Mouse (Mus musculus) midbrain, postnatal 0 days (tissue): Measurements from ENCODE around the gene Clk2. TPM values are rescaled to one million over a fixed set of nuclear protein-coding genes. Genes with fewer than 3 reads are reported as not detected.

Experiments used
- ATAC-seq: fragments of 200-750 bp; cut with Nextera tagmentation; 2 replicates; pipeline ENCODE4 v1.8.0; 2017; ENCODE audit warnings: moderate number of reproducible peaks, mild to moderate bottlenecking, moderate TSS enrichment, moderate library complexity; ENCODE audit not compliant: low FRiP score
- DNase-seq: peaks from one replicate; pipeline ENCODE4 v3.0.0-alpha.2; 2015; ENCODE audit warnings: low spot score
- H3K27ac ChIP-seq: fragments of 300-500 bp; sonication (generic); 2 replicates; pipeline ENCODE4 v1.5.1; 2014; ENCODE audit warnings: low read depth, mild to moderate bottlenecking, low read length, mixed read lengths
- H3K27me3 ChIP-seq: fragments of 300-500 bp; sonication (generic); 2 replicates; pipeline ENCODE4 v1.6.1; 2014; ENCODE audit warnings: low read length, control low read depth, mixed read lengths; ENCODE audit not compliant: insufficient read depth
- H3K36me3 ChIP-seq: fragments of 300-500 bp; sonication (generic); 2 replicates; pipeline ENCODE4 v1.6.1; 2014; ENCODE audit warnings: low read length, control low read depth, mixed read lengths; ENCODE audit not compliant: insufficient read depth
- H3K4me1 ChIP-seq: fragments of 300-500 bp; sonication (generic); 2 replicates; pipeline ENCODE4 v1.6.1; 2014; ENCODE audit warnings: mild to moderate bottlenecking, control low read depth, antibody characterized with exemption, low read length, mixed read lengths; ENCODE audit not compliant: insufficient read depth
- H3K4me2 ChIP-seq: fragments of 300-500 bp; sonication (generic); 2 replicates; pipeline ENCODE4 v1.6.1; 2014; ENCODE audit warnings: low read depth, mild to moderate bottlenecking, low read length, mixed read lengths; ENCODE audit not compliant: poor library complexity, severe bottlenecking
- H3K4me3 ChIP-seq: fragments of 300-500 bp; sonication (generic); 2 replicates; pipeline ENCODE4 v1.5.1; 2014; ENCODE audit warnings: low read depth, mild to moderate bottlenecking, low read length, moderate library complexity
- H3K9ac ChIP-seq: fragments of 300-500 bp; sonication (generic); replicated peaks from 2 replicates; pipeline ENCODE4 v1.6.1; 2014; ENCODE audit warnings: mild to moderate bottlenecking, low read length, moderate library complexity, mixed read lengths; ENCODE audit not compliant: poor library complexity, severe bottlenecking
- H3K9me3 ChIP-seq: fragments of 300-500 bp; sonication (generic); 2 replicates; pipeline ENCODE4 v1.6.1; 2016; ENCODE audit warnings: low read length, control low read depth
- CTCF ChIP-seq: IDR thresholded peaks from 2 replicates; pipeline ENCODE4 v1.5.1; 2016; ENCODE audit warnings: antibody characterized with exemption, mild to moderate bottlenecking
- WGBS: fragments of 180-500 bp; shearing (Covaris S2); extraction: QIAGEN DNeasy Blood & Tissue Kit; methylation state at CpG from one replicate; pipeline ENCODE4 v1.1.7; 2014; 5-methylcytosine and 5-hydroxymethylcytosine counted together
- polyA plus RNA-seq: library from polyadenylated mRNA; unstranded; fragments of >200 nt; fragmentation: Nextera tagmentation; extraction: Ambion mirVana; gene quantifications from 2 replicates; pipeline ENCODE4 v1.2.1, GENCODE M21; 2015
- total RNA-seq: library from RNA; depleted of rRNA; stranded (reverse); fragments of >200 nt; gene quantifications from 2 replicates; pipeline ENCODE4 v1.2.3, GENCODE M21; 2014

Gene Clk2
- total and polyA plus RNA-seq, 2 experiments from 2014 or later = 12.6 to 38.9 TPM

GRCm38 (mm10) chr3:89209731-89210130, 45.1 kb downstream of the Clk2 start:
- Histone ChIP-seq H3K4me2 (no peak overlapping the region), H3K9ac (no peak overlapping the region), H3K4me1 (0 out of 2 replicates have a peak, but pooled peaks cover 3% of the 10 kb centered on the region), H3K4me3 (no peak overlapping the region), H3K27ac (no peak overlapping the region), H3K9me3 (no peaks in the 10 kb centered on the region), H3K27me3 (no peaks in the 10 kb centered on the region), H3K36me3 (peaks cover 49% of the 10 kb centered on the region)
- no peak for DNase-seq
- TF ChIP-seq CTCF = no peak
- WGBS = 85% methylated on average over 7 of the region's 7 CpGs
- ATAC-seq = no peak

- Histone ChIP-seq H3K9ac (no peak overlapping the region), H3K27me3 (no peaks in the 10 kb centered on the region), H3K4me3 (no peak overlapping the region), H3K4me1 (0 out of 2 replicates have a peak, but pooled peaks cover 3% of the 10 kb centered on the region), H3K27ac (no peak overlapping the region), H3K36me3 (peaks cover 49% of the 10 kb centered on the region), H3K9me3 (no peaks in the 10 kb centered on the region), H3K4me2 (no peak overlapping the region)
- TF ChIP-seq CTCF = no peak
- ATAC-seq (no peak), DNase-seq (no peak)
- 83% methylated on average over 13 of the region's 13 CpGs for WGBS
Observed at GRCm38 (mm10) chr3:89210162-89210561, 45.6 kb downstream of the Clk2 start.

- Histone ChIP-seq H3K4me3 (no peak overlapping the region), H3K9me3 (no peaks in the 10 kb centered on the region), H3K9ac (no peak overlapping the region), H3K27me3 (no peaks in the 10 kb centered on the region), H3K27ac (no peak overlapping the region), H3K4me1 (peaks cover 8% of the 10 kb centered on the region; the same call in 1 of the 2 replicates), H3K36me3 (peaks cover 45% of the 10 kb centered on the region), H3K4me2 (no peak overlapping the region)
- DNase-seq = no peak
- no peak for ATAC-seq
- no peak for TF ChIP-seq CTCF
- WGBS = 67% methylated on average over 7 of the region's 7 CpGs
Observed at GRCm38 (mm10) chr3:89210731-89211130, 46.1 kb downstream of the Clk2 start.

- WGBS = under 1% methylated on average over 63 of the region's 69 CpGs
- Histone ChIP-seq H3K27me3 (no peaks in the 10 kb centered on the region), H3K9ac (peak overlapping the region; percentile 66), H3K4me2 (peak overlapping the region; percentile 84), H3K36me3 (peaks cover 14% of the 10 kb centered on the region), H3K4me1 (peaks cover 9% of the 10 kb centered on the region; the same call in 1 of the 2 replicates), H3K27ac (peak overlapping the region; percentile 93), H3K4me3 (peak overlapping the region; percentile 56), H3K9me3 (no peaks in the 10 kb centered on the region)
- ATAC-seq (peak; percentile 89), DNase-seq (peak; percentile 97)
- no peak for TF ChIP-seq CTCF
Observed at GRCm38 (mm10) chr3:89213803-89214530, 49.4 kb downstream of the Clk2 start.

GRCm38 (mm10) chr3:89214681-89215411, 50.3 kb downstream of the Clk2 start, which contains the start of gene Thbs3:
Thbs3 (plus strand) TSS chr3:89215180.
- no peak for ATAC-seq
- H3K36me3 ChIP-seq = peaks cover 11% of the 10 kb centered on the region; the same call in 1 of the 2 replicates
- peak within 1 kb of the TSS; percentile 56 for H3K4me3 ChIP-seq
- WGBS = under 1% methylated on average over 19 of the region's 19 CpGs
- no peak for TF ChIP-seq CTCF
- no peaks in the 10 kb centered on the region for H3K9me3 ChIP-seq
- peak within 1 kb of the TSS; percentile 84 for H3K4me2 ChIP-seq
- peaks cover 9% of the 10 kb centered on the region; the same call in 1 of the 2 replicates for H3K4me1 ChIP-seq
- peak within 1 kb of the TSS; percentile 66 for H3K9ac ChIP-seq
- H3K27ac ChIP-seq = peak within 1 kb of the TSS; percentile 93
- DNase-seq = peak; percentile 59
- no peaks in the 10 kb centered on the region for H3K27me3 ChIP-seq
